Mouse (Mus musculus) stomach, postnatal 0 days (tissue): Measurements from ENCODE around the gene Ccdc13.

Experiments
- CTCF ChIP-seq: IDR thresholded peaks from 2 replicates; pipeline ENCODE4 v1.5.1; 2016; ENCODE audit warnings: antibody characterized with exemption, low read depth, mild to moderate bottlenecking, moderate library complexity
- EP300 ChIP-seq: optimal IDR thresholded peaks from 2 replicates; pipeline ENCODE3; 2016; ENCODE audit warnings: antibody characterized with exemption

DNA sequence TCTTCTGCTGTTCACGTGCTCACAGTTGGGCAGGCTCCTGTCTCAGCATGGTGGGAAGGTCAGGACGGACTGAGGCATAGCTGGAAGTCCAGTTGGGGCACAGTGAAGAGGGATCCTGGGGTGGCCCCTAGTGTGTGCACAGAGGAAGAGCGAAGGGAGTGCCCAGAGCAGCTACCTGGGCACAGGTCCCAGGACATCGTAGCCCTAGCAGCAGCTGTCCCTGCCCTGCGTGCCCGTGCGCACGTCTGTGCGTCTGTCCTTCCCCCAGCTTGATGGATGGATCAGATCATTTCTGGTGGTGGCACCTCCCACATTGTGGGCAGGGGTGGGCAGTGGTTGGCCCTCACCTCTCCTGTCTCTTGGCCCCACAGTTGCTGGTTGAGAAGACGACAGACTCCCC lies 77.0 kb downstream of the Ccdc13 start:
- TF ChIP-seq EP300: no peak
- no peak for TF ChIP-seq CTCF
